Mouse (Mus musculus) embryonic facial prominence, embryonic 15.5 days (tissue): ENCODE data around the gene P2ry12. TPM values are rescaled to one million over a fixed set of nuclear protein-coding genes. Genes with fewer than 3 reads are reported as not detected.

Experiments used
- ATAC-seq: fragments of 200-750 bp; cut with Nextera tagmentation; 2 replicates; pipeline ENCODE4 v1.8.0; 2017; ENCODE audit warnings: low read depth, moderate TSS enrichment; ENCODE audit not compliant: insufficient number of reproducible peaks, low FRiP score, low TSS enrichment
- H3K27ac ChIP-seq: fragments of 300-500 bp; sonication (generic); replicated peaks from 2 replicates; pipeline ENCODE4 v1.5.1; 2015; ENCODE audit warnings: mild to moderate bottlenecking, inconsistent platforms
- H3K27me3 ChIP-seq: fragments of 300-500 bp; sonication (generic); 2 replicates; pipeline ENCODE4 v1.6.1; 2015; ENCODE audit warnings: inconsistent platforms
- H3K36me3 ChIP-seq: fragments of 300-500 bp; sonication (generic); 2 replicates; pipeline ENCODE4 v1.6.1; 2015; ENCODE audit warnings: mild to moderate bottlenecking, inconsistent platforms
- H3K4me1 ChIP-seq: fragments of 300-500 bp; sonication (generic); 2 replicates; pipeline ENCODE4 v1.6.1; 2015; ENCODE audit warnings: inconsistent platforms
- H3K4me2 ChIP-seq: fragments of 300-500 bp; sonication (generic); replicated peaks from 2 replicates; pipeline ENCODE4 v1.6.1; 2015; ENCODE audit warnings: mild to moderate bottlenecking, inconsistent platforms
- H3K4me3 ChIP-seq: fragments of 300-500 bp; sonication (generic); replicated peaks from 2 replicates; pipeline ENCODE4 v1.5.1; 2015; ENCODE audit warnings: mild to moderate bottlenecking, inconsistent platforms
- H3K9ac ChIP-seq: fragments of 300-500 bp; sonication (generic); 2 replicates; pipeline ENCODE4 v1.6.1; 2015; ENCODE audit warnings: inconsistent platforms
- H3K9me3 ChIP-seq: fragments of 300-500 bp; sonication (generic); replicated peaks from 2 replicates; pipeline ENCODE4 v1.6.1; 2016; ENCODE audit warnings: inconsistent platforms
- WGBS: fragments of 180-500 bp; shearing (Covaris S2); methylation state at CpG from one replicate; pipeline ENCODE4 v1.1.7; 2015; 5-methylcytosine and 5-hydroxymethylcytosine counted together
- polyA plus RNA-seq: library from polyadenylated mRNA; unstranded; fragments of >200 nt; fragmentation: Nextera tagmentation; extraction: Ambion mirVana; gene quantifications from 2 replicates; pipeline ENCODE4 v1.2.1, GENCODE M21; 2015

The P2ry12 gene
- polyA plus RNA-seq, 1 experiment from 2014 or later = 2.3 TPM

DNA sequence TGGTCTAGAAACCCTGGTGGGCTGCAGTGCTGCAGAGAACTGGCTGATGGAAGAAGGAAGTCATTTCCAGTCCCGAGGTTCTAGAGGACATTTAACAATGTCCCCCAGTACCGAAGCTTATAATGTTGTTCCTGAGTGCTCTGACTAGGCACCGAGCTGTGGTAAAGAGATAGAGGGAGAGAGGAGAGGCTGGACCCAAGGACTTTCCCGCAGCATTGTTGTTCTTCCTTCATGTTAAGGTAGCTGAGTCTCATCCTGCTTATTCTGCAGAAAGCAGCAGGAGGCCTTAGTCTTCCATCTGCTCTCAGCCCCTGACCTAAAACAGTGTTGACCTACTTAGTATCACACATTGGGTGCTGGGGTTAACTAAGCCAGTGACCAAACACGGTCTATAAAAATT is 85.8 kb downstream of the P2ry12 start:
- Histone ChIP-seq H3K4me1 (0 out of 2 replicates have a peak, but pooled peaks cover 3% of the 10 kb centered on the region), H3K9me3 (no peaks in the 10 kb centered on the region), H3K4me3 (no peak overlapping the region), H3K9ac (no peak overlapping the region), H3K27me3 (no peaks in the 10 kb centered on the region), H3K36me3 (no peaks in the 10 kb centered on the region), H3K4me2 (no peak overlapping the region), H3K27ac (no peak overlapping the region)
- WGBS = 72% methylated on average over 5 of the region's 5 CpGs
- no peak for ATAC-seq

DNA sequence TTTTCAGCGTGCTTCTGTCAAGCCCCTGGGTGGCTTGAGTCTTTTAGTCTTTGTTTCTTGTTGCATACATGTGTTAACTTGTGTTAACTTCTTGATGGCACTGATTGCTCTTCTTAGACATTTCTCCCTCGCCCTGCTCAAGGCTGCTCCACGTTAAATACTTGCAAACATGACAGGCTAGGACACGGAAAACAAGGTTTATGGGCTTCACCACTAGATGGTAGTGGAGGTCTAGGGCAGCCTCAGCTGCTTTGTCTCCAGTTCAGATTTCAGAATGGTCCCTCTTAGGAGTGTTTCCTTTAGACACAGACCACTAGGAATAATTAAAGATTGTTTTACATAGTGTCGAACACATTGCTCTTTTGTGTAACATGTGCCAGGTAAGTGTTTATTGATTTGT is 87.4 kb downstream of the P2ry12 start:
- Histone ChIP-seq H3K4me2 (no peak overlapping the region), H3K4me3 (no peak overlapping the region), H3K27ac (no peak overlapping the region), H3K27me3 (no peaks in the 10 kb centered on the region), H3K9me3 (no peaks in the 10 kb centered on the region), H3K4me1 (no peaks in the 10 kb centered on the region), H3K9ac (no peak overlapping the region), H3K36me3 (no peaks in the 10 kb centered on the region)
- WGBS = 20% methylated on average over 5 of the region's 5 CpGs
- no peak for ATAC-seq

- no peak overlapping the region for H3K4me3 ChIP-seq
- H3K4me2 ChIP-seq = no peak overlapping the region
- 78% methylated on average over 6 of the region's 6 CpGs for WGBS
Observed at GRCm38 (mm10) chr3:59174426-59175154, 88.1 kb downstream of the P2ry12 start.

GRCm38 (mm10) chr3:59169921-59170627 is 92.6 kb downstream of the P2ry12 start:
- Histone ChIP-seq H3K4me1 (peaks cover 3% of the 10 kb centered on the region; the same call in 1 of the 2 replicates), H3K27me3 (no peaks in the 10 kb centered on the region), H3K4me3 (no peak overlapping the region), H3K36me3 (no peaks in the 10 kb centered on the region), H3K4me2 (no peak overlapping the region), H3K9ac (no peak overlapping the region), H3K9me3 (no peaks in the 10 kb centered on the region), H3K27ac (no peak overlapping the region)
- 43% methylated on average over 2 of the region's 2 CpGs for WGBS
- ATAC-seq = no peak

More at GRCm38 (mm10) chr3:59174426-59175154, 88.1 kb downstream of the P2ry12 start:
- H3K27me3 ChIP-seq = no peaks in the 10 kb centered on the region
- no peak overlapping the region for H3K9ac ChIP-seq
- no peak overlapping the region for H3K27ac ChIP-seq
- ATAC-seq = no peak
- no peaks in the 10 kb centered on the region for H3K36me3 ChIP-seq
- peaks cover 3% of the 10 kb centered on the region; the same call in 1 of the 2 replicates for H3K4me1 ChIP-seq
- no peaks in the 10 kb centered on the region for H3K9me3 ChIP-seq

GRCm38 (mm10) chr3:59169215-59169614 is 93.5 kb downstream of the P2ry12 start:
- no peak overlapping the region for H3K4me2 ChIP-seq

DNA sequence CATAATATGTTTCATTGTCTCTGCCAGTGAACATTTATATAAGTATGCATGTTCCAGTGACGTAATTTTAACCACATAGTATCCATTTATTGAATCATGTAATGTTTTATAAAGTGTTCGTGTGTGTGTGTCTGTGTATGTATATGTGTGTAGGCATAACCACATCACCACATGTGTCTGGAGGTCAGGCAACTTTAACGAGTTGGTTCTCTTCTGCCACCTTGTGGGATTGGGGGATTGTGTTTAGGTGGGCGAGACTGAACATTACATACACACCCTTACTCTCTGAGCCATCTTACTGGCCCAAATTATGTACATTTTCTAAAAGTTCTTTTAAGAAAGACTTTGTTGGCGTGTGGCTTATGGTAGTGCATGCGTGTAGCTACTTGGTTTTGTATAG is 94.2 kb downstream of the P2ry12 start:
- no peak overlapping the region for H3K4me2 ChIP-seq
- no peak overlapping the region for H3K27ac ChIP-seq
- peaks cover 3% of the 10 kb centered on the region; the same call in 1 of the 2 replicates for H3K4me1 ChIP-seq
- WGBS = 91% methylated on average over 6 of the region's 6 CpGs
- no peak overlapping the region for H3K9ac ChIP-seq
- no peak overlapping the region for H3K4me3 ChIP-seq
- H3K9me3 ChIP-seq = no peaks in the 10 kb centered on the region
- H3K36me3 ChIP-seq = no peaks in the 10 kb centered on the region
- ATAC-seq = no peak
- H3K27me3 ChIP-seq = no peaks in the 10 kb centered on the region

More at GRCm38 (mm10) chr3:59169215-59169614, 93.5 kb downstream of the P2ry12 start:
- H3K4me3 ChIP-seq = no peak overlapping the region
- ATAC-seq = no peak
- H3K9me3 ChIP-seq = no peaks in the 10 kb centered on the region
- H3K36me3 ChIP-seq = no peaks in the 10 kb centered on the region
- peaks cover 3% of the 10 kb centered on the region; the same call in 1 of the 2 replicates for H3K4me1 ChIP-seq
- WGBS = 49% methylated on average over 4 of the region's 4 CpGs
- no peak overlapping the region for H3K9ac ChIP-seq
- no peak overlapping the region for H3K27ac ChIP-seq
- H3K27me3 ChIP-seq = no peaks in the 10 kb centered on the region

- ATAC-seq = no peak
Observed at GRCm38 (mm10) chr3:59167417-59168054, 95.1 kb downstream of the P2ry12 start.

More at GRCm38 (mm10) chr3:59167417-59168054, 95.1 kb downstream of the P2ry12 start:
- Histone ChIP-seq H3K4me3 (no peak overlapping the region), H3K27ac (no peak overlapping the region), H3K4me1 (peaks cover 3% of the 10 kb centered on the region; the same call in 1 of the 2 replicates), H3K9me3 (no peaks in the 10 kb centered on the region), H3K36me3 (no peaks in the 10 kb centered on the region), H3K4me2 (no peak overlapping the region), H3K9ac (no peak overlapping the region), H3K27me3 (no peaks in the 10 kb centered on the region)
- WGBS = 55% methylated on average over 2 of the region's 2 CpGs

Other genes with a start within 250 kb of the P2ry12 start
- 1.7 and 1.9 TPM in 2 replicates for gene Gpr171, start 161.1 kb downstream of the P2ry12 start, polyA plus RNA-seq
- gene P2ry14, start 109.3 kb downstream of the P2ry12 start, polyA plus RNA-seq = 2.3 and 2.4 TPM in 2 replicates
- 24.0 and 25.8 TPM in 2 replicates for gene Gpr87, start 67.8 kb downstream of the P2ry12 start, polyA plus RNA-seq
- gene P2ry13, start 52.0 kb downstream of the P2ry12 start, polyA plus RNA-seq = 1.7 and 2.1 TPM in 2 replicates
- gene Igsf10, start 81.5 kb upstream of the P2ry12 start, polyA plus RNA-seq = 28.1 and 38.8 TPM in 2 replicates